Mouse (Mus musculus): ENCODE measurements around the gene Mgp. TPM values are rescaled to one million over a fixed set of nuclear protein-coding genes. Genes with fewer than 3 reads are reported as not detected.
A peak's percentile ranks its signal among the peaks of the same experiment; 100 is the strongest.

Gene Mgp
- polyA plus RNA-seq, 1 experiment: 11.5 TPM

DNA sequence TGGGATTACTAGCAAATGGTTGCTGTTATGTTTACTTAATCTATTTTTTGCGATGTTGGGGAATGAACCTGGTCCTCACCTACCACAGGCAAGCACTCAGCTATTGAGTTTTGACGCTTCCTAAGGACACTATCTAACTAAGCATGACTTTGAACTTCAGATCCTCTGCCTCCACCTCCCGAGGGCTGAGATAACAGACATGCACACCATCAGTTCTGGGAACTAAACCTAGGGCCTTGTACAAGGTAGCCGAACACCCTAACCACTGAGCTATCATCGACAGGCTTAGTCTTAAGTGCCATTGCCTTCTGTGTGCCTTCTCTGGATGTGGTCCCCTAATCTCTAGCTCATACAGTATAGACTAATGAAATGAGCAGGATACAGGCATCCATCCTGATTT is 10.3 kb downstream of the Mgp start:
- no peak for TF ChIP-seq CTCF (IDR thresholded peaks at IDR 0.05; ENCODE audit: borderline replicate concordance, extremely low read depth, insufficient read depth, insufficient read length)
- no peak for TF ChIP-seq POLR2A (IDR thresholded peaks at IDR 0.05; ENCODE audit: borderline replicate concordance, extremely low read depth, insufficient read depth, insufficient read length, poor library complexity, severe bottlenecking)
- DNase-seq (ENCODE audit: low read depth): no peak

DNA sequence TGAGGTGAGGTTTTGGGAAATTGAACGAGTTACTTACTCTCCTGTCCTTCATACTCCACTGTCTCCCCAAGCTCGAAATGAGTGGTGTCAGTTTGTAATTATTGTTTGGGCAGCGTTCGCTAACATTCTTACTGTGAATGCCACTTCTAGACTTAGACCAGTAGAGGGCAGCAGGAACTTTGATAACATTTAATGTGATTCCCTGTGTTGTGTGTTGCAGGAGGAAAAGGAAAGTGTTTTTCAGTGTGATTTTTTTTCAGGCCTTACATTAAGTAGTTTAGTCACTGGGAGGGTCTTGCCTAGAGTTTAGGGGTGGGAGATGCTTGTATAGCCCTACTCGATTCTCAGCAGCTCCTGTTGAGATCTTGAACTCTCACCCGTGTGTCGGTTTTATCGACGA is 14.6 kb downstream of the Mgp start:
- TF ChIP-seq POLR2A (IDR thresholded peaks at IDR 0.05; ENCODE audit: borderline replicate concordance, extremely low read depth, insufficient read depth, insufficient read length, poor library complexity, severe bottlenecking) (no peak), CTCF (IDR thresholded peaks at IDR 0.05; ENCODE audit: borderline replicate concordance, extremely low read depth, insufficient read depth, insufficient read length) (peak; percentile 55; the same call in 1 of the 2 replicates)
- DNase-seq (ENCODE audit: low read depth): peak; percentile 77

DNA sequence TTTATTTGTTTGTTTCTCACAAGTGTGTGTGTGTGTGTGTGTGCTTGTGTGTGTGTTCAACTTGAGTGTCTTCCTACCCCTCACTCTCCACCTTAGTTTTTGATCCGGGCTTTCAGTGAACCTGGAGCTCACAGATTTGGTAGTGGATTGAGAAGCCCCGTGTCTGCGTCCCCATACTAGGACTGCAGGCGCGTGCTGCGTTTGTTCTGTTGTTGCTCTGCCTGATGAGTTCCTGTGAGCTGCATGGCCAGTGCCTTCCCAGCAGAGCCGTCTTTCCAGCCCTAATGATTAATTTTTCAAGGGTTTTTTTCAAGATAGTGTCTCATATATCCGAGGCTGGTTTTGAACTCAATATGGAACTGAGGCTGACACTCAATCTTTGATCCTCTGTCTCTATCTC is 17.2 kb downstream of the Mgp start:
- no peak for DNase-seq (ENCODE audit: low read depth)
- no peak for TF ChIP-seq POLR2A (IDR thresholded peaks at IDR 0.05; ENCODE audit: borderline replicate concordance, extremely low read depth, insufficient read depth, insufficient read length, poor library complexity, severe bottlenecking)
- TF ChIP-seq CTCF (IDR thresholded peaks at IDR 0.05; ENCODE audit: borderline replicate concordance, extremely low read depth, insufficient read depth, insufficient read length): no peak

DNA sequence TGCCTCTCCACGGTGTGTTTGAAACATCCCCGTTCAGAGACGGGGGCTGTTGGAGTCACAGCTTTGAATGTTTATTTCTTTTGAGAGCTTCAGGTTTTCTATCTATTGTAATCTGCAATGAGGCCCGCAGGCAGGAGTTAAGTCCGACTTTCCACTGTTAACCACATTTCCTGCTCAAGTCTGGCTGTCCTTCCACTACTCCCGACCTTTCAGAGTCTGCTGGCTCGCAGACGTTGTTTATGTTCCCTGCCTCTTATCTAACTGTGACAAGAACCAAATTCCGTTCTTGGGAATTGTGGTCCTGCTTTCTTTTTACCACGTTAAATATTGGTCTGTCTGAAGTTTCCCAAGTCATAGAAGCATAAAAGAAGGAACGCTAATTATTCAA is 17.8 kb downstream of the Mgp start:
- TF ChIP-seq CTCF (IDR thresholded peaks at IDR 0.05; ENCODE audit: borderline replicate concordance, extremely low read depth, insufficient read depth, insufficient read length) (no peak), POLR2A (IDR thresholded peaks at IDR 0.05; ENCODE audit: borderline replicate concordance, extremely low read depth, insufficient read depth, insufficient read length, poor library complexity, severe bottlenecking) (no peak)
- DNase-seq (ENCODE audit: low read depth): no peak

DNA sequence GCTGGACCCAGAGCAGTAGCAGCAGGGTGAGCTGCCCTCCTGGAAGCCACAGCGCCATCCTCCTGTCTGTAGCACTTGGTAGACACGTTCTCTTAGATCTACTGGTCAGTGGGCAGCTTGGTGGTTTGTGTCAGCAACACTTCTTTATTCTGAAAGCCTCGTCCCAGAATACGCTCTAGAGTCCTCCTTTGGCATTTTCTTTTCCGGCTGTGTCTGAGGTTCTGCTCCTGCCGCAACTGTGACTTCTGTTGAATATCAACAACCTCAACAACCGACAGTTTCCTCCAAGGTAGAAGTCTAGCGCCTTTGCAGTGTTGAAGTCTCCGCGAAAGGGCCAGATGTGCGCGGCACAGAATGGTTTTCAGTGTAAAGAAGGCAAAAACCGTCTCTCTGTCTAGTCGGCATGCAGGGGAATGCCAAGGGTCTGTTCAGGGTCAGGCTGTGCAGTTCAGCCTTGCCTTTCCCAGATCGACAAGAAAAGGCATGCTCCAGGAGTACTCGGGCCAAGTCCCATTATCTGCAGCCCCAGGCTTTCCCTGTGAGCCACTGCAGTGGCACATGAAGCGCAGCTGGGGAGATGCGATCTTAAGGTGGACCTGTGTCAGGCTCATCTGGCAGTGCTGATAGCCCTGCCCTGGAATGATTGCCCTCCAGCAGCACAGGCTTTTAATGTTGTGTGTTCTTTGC is 18.3 kb downstream of the Mgp start, which contains the start of gene Art4:
Gene Art4 (minus strand): TSS at position 548 of the 687 bp plus-strand sequence.
- no peak for DNase-seq (ENCODE audit: low read depth)
- TF ChIP-seq CTCF (IDR thresholded peaks at IDR 0.05; ENCODE audit: borderline replicate concordance, extremely low read depth, insufficient read depth, insufficient read length): no peak
- TF ChIP-seq POLR2A (IDR thresholded peaks at IDR 0.05; ENCODE audit: borderline replicate concordance, extremely low read depth, insufficient read depth, insufficient read length, poor library complexity, severe bottlenecking): no peak

DNA sequence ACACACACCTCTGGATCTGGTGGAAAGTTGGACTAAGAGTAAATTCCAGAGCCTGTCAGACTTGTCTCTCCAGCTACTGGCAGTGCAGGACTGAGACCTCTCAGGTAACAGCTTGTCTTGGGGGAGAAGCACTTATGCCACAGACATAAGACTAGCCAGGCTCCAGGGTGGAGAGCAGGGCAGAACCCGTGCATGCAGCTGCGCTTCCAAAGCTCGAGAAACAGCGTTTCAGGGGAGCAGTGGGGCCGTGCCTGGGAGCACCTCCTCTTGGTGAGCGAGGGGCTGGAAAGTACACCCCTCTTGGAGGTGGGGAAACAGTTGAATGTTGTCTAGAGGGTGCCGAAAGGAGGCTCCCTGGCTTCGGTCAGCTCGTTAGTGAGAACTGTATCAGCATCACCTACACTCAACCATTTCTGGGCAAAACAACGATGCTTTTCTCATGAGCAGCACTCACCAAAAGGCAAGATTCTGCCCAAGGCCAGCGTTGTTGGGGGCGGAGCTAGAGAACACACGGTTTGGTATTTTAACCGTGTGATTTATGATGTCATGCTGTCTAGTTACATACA is 19.5 kb downstream of the Mgp start:
- TF ChIP-seq POLR2A (IDR thresholded peaks at IDR 0.05; ENCODE audit: borderline replicate concordance, extremely low read depth, insufficient read depth, insufficient read length, poor library complexity, severe bottlenecking) (no peak), CTCF (IDR thresholded peaks at IDR 0.05; ENCODE audit: borderline replicate concordance, extremely low read depth, insufficient read depth, insufficient read length) (no peak)
- DNase-seq (ENCODE audit: low read depth): no peak

DNA sequence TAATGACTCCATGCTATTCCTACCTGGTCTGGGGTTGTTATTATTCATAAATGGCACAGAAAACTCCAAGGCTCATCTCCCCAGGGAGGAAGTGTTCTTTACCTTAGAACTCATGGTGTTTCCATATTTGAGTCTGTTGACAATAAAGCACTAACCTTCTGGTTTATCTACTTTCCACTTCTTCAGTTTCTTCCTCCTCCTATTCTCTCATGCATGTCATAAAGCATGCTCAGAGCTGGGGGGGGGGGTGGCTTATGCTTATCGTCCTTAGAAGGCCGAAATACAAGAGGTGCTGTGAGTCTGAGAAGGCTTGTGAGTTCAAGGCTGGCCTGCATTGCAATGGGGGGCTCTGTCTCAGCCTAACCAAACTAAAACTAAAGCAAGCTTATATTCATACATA is 20.4 kb downstream of the Mgp start:
- no peak for DNase-seq (ENCODE audit: low read depth)
- TF ChIP-seq POLR2A (IDR thresholded peaks at IDR 0.05; ENCODE audit: borderline replicate concordance, extremely low read depth, insufficient read depth, insufficient read length, poor library complexity, severe bottlenecking): no peak
- TF ChIP-seq CTCF (IDR thresholded peaks at IDR 0.05; ENCODE audit: borderline replicate concordance, extremely low read depth, insufficient read depth, insufficient read length): no peak

DNA sequence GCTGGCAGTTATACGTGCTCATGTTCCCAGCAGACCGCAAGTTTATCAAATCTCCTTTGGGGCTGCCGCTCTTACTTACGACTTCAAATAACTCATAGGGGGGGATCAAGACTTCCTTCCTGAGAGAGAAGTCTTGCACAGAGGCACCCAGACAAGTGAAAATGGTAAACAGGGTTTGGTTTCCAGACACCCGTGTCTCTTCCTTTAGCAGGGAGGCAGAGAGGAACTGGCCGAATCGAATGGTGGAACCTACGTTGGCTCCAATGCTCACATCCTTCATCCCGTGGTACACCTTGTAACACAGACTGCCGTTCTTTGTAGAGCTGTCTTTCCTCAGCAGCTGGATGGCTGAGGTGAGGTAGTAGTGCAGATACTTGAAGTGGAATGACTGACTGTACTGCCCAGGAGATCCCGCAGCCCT is 21.3 kb downstream of the Mgp start:
- DNase-seq (ENCODE audit: low read depth): no peak
- TF ChIP-seq CTCF (IDR thresholded peaks at IDR 0.05; ENCODE audit: borderline replicate concordance, extremely low read depth, insufficient read depth, insufficient read length) (no peak), POLR2A (IDR thresholded peaks at IDR 0.05; ENCODE audit: borderline replicate concordance, extremely low read depth, insufficient read depth, insufficient read length, poor library complexity, severe bottlenecking) (no peak)

DNA sequence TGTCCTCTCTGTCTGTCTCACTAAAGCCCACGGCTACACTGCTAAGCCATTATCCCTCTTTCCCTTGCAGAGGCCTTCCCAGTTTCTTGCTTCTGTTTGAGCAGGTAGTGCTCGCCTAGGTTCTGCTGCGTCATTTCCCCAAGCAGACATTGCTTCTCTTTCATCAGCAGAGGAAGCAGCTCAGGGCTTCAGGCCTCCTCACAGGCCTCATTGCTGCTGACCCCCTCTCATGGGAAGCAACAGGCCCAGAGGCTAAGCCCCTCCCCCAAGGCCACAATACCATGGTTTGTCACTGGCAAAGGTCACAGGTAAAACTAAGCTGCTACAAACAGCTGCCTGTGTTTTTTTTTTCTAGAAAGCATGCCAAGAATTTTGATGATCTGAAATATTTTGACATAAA is 22.9 kb downstream of the Mgp start:
- DNase-seq (ENCODE audit: low read depth): no peak
- no peak for TF ChIP-seq CTCF (IDR thresholded peaks at IDR 0.05; ENCODE audit: borderline replicate concordance, extremely low read depth, insufficient read depth, insufficient read length)

DNA sequence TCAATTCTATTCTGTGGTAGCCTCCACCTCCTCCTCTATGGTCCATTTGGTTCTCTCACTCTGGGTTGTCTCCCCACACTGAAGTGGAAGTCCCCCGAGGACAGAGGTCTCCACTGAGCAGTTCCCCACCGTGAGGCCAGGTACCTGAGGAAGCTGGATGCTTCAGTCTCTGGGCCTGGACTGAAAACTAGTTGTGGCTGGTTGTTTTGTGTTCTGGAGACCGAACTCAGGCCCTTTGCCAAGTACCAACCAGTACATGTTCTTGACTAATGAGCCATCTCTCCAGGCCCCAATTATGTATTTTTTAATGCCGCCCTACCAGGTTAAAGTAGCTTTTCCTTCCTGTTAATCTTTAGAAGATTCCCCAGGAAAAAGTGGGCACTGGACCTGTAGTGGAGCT is 23.3 kb downstream of the Mgp start:
- TF ChIP-seq POLR2A (IDR thresholded peaks at IDR 0.05; ENCODE audit: borderline replicate concordance, extremely low read depth, insufficient read depth, insufficient read length, poor library complexity, severe bottlenecking) (no peak), CTCF (IDR thresholded peaks at IDR 0.05; ENCODE audit: borderline replicate concordance, extremely low read depth, insufficient read depth, insufficient read length) (no peak)
- DNase-seq (ENCODE audit: low read depth): no peak

DNA sequence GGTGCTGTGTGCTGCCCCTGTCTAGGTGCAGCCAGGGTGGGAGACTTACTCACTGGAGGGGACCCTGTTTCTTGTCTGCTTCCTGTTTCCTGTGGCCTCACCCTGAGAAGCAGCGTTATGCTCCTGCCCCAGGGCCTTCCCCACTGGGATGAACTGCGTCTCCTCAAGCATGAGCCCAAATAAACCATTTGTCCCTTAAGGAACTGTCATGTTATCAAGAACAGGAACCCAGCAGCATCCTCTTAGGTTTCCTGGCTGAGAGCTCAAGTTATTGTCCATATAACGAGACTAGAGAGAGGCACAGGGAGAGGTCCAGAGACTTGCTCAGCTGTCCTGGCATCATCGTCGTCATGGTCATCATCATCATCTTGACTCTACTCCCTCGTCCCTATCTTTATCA is 25.4 kb downstream of the Mgp start:
- no peak for DNase-seq (ENCODE audit: low read depth)
- no peak for TF ChIP-seq CTCF (IDR thresholded peaks at IDR 0.05; ENCODE audit: borderline replicate concordance, extremely low read depth, insufficient read depth, insufficient read length)
- no peak for TF ChIP-seq POLR2A (IDR thresholded peaks at IDR 0.05; ENCODE audit: borderline replicate concordance, extremely low read depth, insufficient read depth, insufficient read length, poor library complexity, severe bottlenecking)

DNA sequence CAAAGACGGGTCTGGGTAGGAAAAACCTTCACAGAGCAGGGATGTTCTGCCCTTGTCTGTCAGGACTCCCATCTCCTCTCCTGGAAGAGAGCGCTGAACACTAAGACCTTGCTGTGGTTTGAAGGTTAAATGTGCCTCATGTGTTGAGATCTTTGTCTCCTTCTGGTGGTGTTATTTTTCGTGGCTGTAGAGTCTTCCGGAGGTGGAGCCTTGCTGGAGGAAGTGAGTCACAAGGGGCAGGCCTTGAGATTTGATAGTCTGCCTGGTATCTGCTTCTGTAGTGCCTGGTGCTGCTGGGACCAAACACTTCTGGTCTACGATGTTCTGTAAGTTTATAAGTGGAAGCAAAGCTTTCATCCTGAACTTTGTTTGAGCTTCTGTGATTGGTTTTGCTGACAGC is 26.7 kb downstream of the Mgp start:
- DNase-seq (ENCODE audit: low read depth): no peak
- TF ChIP-seq CTCF (IDR thresholded peaks at IDR 0.05; ENCODE audit: borderline replicate concordance, extremely low read depth, insufficient read depth, insufficient read length) (no peak), POLR2A (IDR thresholded peaks at IDR 0.05; ENCODE audit: borderline replicate concordance, extremely low read depth, insufficient read depth, insufficient read length, poor library complexity, severe bottlenecking) (no peak)

All from brain, embryonic 14.5 days (tissue).